Mouse (Mus musculus): ENCODE results near the gene 9430038I01Rik. TPM values are rescaled to one million over a fixed set of nuclear protein-coding genes. Genes with fewer than 3 reads are reported as not detected.

9430038I01Rik gene
- polyA plus RNA-seq, 1 experiment from 2014 or later, result 28.4 TPM

DNA sequence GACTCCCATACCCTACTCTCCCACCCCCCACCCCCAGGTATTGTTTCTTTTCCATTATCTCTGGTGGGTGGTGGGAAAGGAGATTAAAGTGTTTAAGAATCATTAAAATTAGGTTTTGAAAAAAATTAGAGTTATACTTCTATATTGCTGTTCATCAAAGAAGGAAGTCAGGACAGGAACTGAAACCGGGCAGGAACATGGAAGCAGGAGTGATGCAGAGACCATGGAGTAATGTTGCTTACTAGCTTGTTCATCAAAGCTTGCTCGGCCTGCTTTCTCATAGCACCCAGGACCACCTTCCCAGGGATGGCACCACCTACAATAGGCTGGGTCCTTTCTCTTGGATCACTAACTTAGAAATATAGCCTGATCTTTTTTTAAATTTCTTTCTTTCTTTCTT, 10.0 kb upstream of the 9430038I01Rik start:
- no peak overlapping the region for H3K4me2 ChIP-seq
- no peaks in the 10 kb centered on the region for H3K9me3 ChIP-seq
- no peak overlapping the region for H3K9ac ChIP-seq (replicated peaks)
- no peak overlapping the region for H3K27ac ChIP-seq
- H3K4me3 ChIP-seq (replicated peaks), result no peak overlapping the region
- no peaks in the 10 kb centered on the region for H3K4me1 ChIP-seq (replicated peaks)
- H3K27me3 ChIP-seq, result no peaks in the 10 kb centered on the region
- no peak for ATAC-seq (ENCODE audit: insufficient number of reproducible peaks, insufficient read depth, low FRiP score, low TSS enrichment, low read depth)
- H3K36me3 ChIP-seq, result no peaks in the 10 kb centered on the region
- WGBS, result 85% methylated on average over 2 of the region's 2 CpGs

DNA sequence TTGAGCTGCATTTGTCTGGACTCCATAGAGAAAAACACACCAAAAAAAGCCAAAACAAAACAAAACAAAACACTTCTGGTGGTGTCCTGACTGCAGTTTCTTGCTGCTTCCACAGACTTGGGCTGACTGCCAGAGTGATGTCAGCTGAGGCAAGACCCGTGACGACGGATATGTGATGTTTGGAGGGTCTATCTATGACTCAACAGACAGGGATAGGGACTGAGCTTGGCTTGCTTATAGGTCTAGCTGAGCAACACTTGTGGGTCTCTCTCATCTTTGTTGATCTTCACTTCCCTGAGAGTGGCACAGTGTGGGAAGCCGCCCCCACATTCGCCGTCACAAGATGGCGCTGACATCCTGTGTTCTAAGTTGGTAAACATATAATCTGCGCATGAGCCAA, 4.1 kb upstream of the 9430038I01Rik start:
- H3K36me3 ChIP-seq, result no peaks in the 10 kb centered on the region
- H3K4me1 ChIP-seq (replicated peaks), result 0 out of 2 replicates have a peak, but pooled peaks cover 3% of the 10 kb centered on the region
- no peaks in the 10 kb centered on the region for H3K27me3 ChIP-seq
- ATAC-seq (ENCODE audit: insufficient number of reproducible peaks, insufficient read depth, low FRiP score, low TSS enrichment, low read depth), result no peak
- H3K9me3 ChIP-seq, result no peaks in the 10 kb centered on the region
- no peak overlapping the region for H3K27ac ChIP-seq
- H3K4me2 ChIP-seq, result no peak overlapping the region
- H3K9ac ChIP-seq (replicated peaks), result no peak overlapping the region
- 87% methylated on average over 8 of the region's 8 CpGs for WGBS
- H3K4me3 ChIP-seq (replicated peaks), result no peak overlapping the region

DNA sequence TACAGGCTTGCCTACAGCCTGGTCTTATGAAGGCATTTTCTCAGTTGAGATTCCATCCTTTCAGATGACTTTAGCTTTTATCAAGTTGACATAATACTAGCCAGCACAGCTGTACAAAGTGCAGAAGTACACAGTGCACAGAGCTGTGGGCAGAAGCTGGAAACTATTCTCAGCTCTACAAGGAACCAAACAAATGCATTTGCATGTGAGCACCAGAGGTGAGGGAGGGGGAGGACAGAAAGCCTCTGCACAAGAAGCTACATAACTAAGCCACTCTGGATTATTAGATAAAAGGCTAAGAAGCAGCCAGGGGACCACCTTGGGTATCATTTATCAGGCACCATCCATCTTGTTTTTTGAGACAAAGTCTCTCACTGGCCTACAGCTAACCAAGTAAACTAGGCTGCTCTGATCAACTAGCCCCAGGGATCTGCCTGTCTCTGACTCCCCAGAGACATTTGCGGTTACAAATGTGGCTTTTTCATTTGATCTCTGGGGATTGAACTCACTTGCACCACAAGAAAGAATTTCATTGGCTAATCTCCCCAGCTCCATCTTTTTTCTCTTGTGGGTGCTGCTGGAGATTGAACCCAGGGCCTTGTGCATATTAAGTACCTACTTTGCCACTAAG, 3.0 kb downstream of the 9430038I01Rik start:
- H3K9ac ChIP-seq (replicated peaks), result no peak overlapping the region
- H3K36me3 ChIP-seq, result no peaks in the 10 kb centered on the region
- H3K9me3 ChIP-seq, result no peaks in the 10 kb centered on the region
- 100% methylated on average over 1 of the region's 1 CpGs for WGBS
- no peak for ATAC-seq (ENCODE audit: insufficient number of reproducible peaks, insufficient read depth, low FRiP score, low TSS enrichment, low read depth)
- 0 out of 2 replicates have a peak, but pooled peaks cover 10% of the 10 kb centered on the region for H3K4me1 ChIP-seq (replicated peaks)
- no peak overlapping the region for H3K4me2 ChIP-seq
- no peaks in the 10 kb centered on the region for H3K27me3 ChIP-seq
- no peak overlapping the region for H3K27ac ChIP-seq
- H3K4me3 ChIP-seq (replicated peaks), result no peak overlapping the region

DNA sequence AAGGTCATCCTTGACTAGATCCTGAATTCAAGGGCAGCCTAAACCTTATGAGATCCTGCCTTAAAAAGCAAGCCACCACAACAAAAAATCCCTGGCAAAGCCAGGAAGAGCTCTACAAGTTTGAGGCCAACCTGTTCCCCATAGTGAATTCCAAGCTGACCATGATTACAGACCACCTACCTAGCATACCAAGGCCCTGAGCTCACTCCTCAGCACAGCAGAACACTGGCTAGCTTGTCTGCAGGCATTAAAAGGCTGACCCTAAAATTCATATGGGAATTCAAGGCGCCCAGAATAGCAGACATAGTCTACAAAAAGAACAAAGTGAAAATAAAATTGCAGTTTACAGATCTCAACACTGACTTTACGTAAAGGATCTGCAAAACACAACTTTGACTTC, 6.4 kb downstream of the 9430038I01Rik start:
- Histone ChIP-seq H3K27me3 (no peaks in the 10 kb centered on the region), H3K9ac (replicated peaks) (no peak overlapping the region), H3K27ac (no peak overlapping the region), H3K9me3 (peaks cover 16% of the 10 kb centered on the region), H3K4me3 (replicated peaks) (no peak overlapping the region), H3K4me2 (no peak overlapping the region), H3K4me1 (replicated peaks) (0 out of 2 replicates have a peak, but pooled peaks cover 7% of the 10 kb centered on the region), H3K36me3 (no peaks in the 10 kb centered on the region)
- ATAC-seq (ENCODE audit: insufficient number of reproducible peaks, insufficient read depth, low FRiP score, low TSS enrichment, low read depth), result no peak
- WGBS, result 65% methylated on average over 2 of the region's 2 CpGs

DNA sequence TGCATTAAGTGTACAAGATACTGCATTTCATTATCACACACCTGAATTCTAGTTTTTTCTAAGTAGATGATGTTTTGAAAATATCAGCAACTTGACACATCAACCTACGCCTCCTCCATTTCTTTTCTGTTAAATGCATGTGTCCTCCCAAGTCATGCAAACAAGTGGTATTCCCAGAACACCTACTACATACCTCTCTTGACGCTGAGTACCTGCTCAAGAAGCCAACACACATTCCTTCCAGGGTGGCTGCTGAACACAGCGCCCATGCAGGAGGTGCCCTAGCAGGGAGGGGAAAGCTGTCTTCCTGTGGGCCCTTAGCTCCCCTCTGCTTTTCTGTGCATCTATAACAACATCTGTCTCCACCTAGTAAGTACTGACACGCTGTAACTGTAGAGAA, 11.6 kb downstream of the 9430038I01Rik start:
- Histone ChIP-seq H3K27ac (no peak overlapping the region), H3K27me3 (no peaks in the 10 kb centered on the region), H3K4me3 (replicated peaks) (no peak overlapping the region), H3K9me3 (peaks cover 16% of the 10 kb centered on the region), H3K36me3 (peaks cover 4% of the 10 kb centered on the region; the same call in 1 of the 2 replicates), H3K4me2 (no peak overlapping the region), H3K4me1 (replicated peaks) (no peaks in the 10 kb centered on the region), H3K9ac (replicated peaks) (no peak overlapping the region)
- ATAC-seq (ENCODE audit: insufficient number of reproducible peaks, insufficient read depth, low FRiP score, low TSS enrichment, low read depth), result no peak
- 90% methylated on average over 4 of the region's 4 CpGs for WGBS

DNA sequence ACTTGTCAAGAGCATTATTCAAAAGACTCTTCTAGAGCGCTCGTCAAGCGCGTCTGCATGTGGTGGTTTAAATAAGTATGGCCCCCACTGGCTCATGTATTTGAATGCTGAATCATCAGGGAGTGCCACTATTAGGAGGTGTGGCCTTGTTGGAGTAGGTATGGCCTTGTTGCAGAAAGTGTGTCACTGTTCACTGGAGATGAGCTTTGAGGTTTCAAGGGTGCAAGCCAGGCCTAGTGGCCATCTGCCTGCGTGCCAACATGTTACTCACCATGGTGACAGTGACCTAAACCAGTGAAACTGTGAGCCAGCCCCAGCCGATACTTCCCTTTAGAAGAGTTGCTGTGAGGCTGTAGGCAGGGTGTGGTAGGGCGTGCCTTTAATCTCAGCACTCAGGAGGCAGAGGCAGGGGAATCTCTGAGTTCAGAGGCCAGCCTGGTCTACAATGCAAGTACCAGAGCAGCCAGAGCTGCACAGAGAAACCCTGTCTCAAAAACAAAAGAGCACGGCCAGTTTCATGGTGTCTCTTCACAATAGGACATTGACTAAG, 13.1 kb downstream of the 9430038I01Rik start:
- no peak overlapping the region for H3K9ac ChIP-seq (replicated peaks)
- ATAC-seq (ENCODE audit: insufficient number of reproducible peaks, insufficient read depth, low FRiP score, low TSS enrichment, low read depth), result no peak
- no peaks in the 10 kb centered on the region for H3K27me3 ChIP-seq
- 95% methylated on average over 8 of the region's 8 CpGs for WGBS
- no peak overlapping the region for H3K4me3 ChIP-seq (replicated peaks)
- peaks cover 16% of the 10 kb centered on the region for H3K9me3 ChIP-seq
- H3K27ac ChIP-seq, result no peak overlapping the region
- H3K36me3 ChIP-seq, result peaks cover 4% of the 10 kb centered on the region; the same call in 1 of the 2 replicates
- H3K4me2 ChIP-seq, result no peak overlapping the region
- no peaks in the 10 kb centered on the region for H3K4me1 ChIP-seq (replicated peaks)

DNA sequence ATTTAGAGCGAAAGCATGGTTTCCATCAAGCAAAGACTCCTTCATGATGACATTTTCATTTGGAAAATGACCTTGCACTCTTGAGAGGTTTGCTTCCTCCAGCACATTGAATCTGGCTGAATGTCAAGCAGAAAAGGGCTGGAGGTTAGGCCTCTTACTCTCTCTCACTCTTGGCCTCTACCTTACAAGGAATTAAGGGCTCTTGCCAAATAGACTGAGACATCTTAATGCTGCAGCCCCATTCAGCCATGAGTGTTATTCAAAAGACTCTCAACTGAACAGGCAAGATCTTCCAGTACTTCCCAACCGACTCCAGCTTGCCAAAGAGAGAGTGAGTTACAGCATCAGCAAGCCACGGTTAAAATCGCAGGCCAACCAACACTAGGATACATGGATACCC, 15.1 kb downstream of the 9430038I01Rik start:
- no peak overlapping the region for H3K4me3 ChIP-seq (replicated peaks)
- no peaks in the 10 kb centered on the region for H3K4me1 ChIP-seq (replicated peaks)
- no peak overlapping the region for H3K9ac ChIP-seq (replicated peaks)
- 91% methylated on average over 4 of the region's 4 CpGs for WGBS
- ATAC-seq (ENCODE audit: insufficient number of reproducible peaks, insufficient read depth, low FRiP score, low TSS enrichment, low read depth), result no peak
- no peak overlapping the region for H3K4me2 ChIP-seq
- H3K27ac ChIP-seq, result no peak overlapping the region
- peaks cover 4% of the 10 kb centered on the region; the same call in 1 of the 2 replicates for H3K36me3 ChIP-seq
- no peaks in the 10 kb centered on the region for H3K27me3 ChIP-seq
- no peaks in the 10 kb centered on the region for H3K9me3 ChIP-seq

DNA sequence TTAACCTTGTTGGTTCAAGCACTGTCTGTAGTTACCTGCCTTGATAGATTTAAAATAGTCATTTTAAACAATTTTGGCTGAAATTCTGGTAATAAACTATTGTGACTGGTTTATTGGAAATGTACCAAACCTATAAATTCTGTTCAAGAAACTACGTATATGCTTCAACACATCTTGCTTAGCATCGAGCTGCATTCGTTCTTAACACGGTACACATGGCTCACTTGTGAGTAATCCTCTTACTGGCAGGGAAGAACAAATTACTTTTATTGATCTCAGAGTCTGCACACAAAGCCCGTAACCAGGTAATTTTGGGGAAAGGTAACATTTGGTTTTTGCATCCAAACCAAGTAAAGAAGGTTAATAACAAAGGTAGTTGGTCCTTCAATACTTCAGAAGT, 22.7 kb downstream of the 9430038I01Rik start:
- no peak overlapping the region for H3K4me2 ChIP-seq
- no peaks in the 10 kb centered on the region for H3K27me3 ChIP-seq
- peaks cover 11% of the 10 kb centered on the region; the same call in 1 of the 2 replicates for H3K4me1 ChIP-seq (replicated peaks)
- ATAC-seq (ENCODE audit: insufficient number of reproducible peaks, insufficient read depth, low FRiP score, low TSS enrichment, low read depth), result no peak
- WGBS, result 67% methylated on average over 5 of the region's 5 CpGs
- no peaks in the 10 kb centered on the region for H3K36me3 ChIP-seq
- no peaks in the 10 kb centered on the region for H3K9me3 ChIP-seq
- H3K27ac ChIP-seq, result no peak overlapping the region
- H3K4me3 ChIP-seq (replicated peaks), result no peak overlapping the region
- H3K9ac ChIP-seq (replicated peaks), result no peak overlapping the region

DNA sequence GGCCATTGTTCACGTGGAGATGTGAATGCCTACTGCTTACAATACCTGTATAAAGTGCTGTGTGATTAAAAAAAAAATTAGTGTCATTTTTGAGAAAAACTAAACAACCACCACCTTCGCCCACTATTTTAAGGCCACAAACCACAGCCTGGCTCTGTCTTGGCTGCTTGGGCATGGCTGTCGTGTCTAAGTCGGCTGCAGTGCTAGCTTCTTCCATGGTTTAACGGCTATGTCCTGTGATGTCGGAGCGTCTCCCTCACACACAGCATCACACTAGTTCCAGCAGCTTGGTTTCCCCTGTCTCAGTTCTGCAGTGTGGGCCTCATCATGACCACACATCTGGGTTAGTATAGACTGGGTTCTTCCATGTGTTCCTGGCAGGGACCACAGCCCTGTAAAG, 35.6 kb downstream of the 9430038I01Rik start:
- H3K9ac ChIP-seq (replicated peaks), result no peak overlapping the region
- ATAC-seq (ENCODE audit: insufficient number of reproducible peaks, insufficient read depth, low FRiP score, low TSS enrichment, low read depth), result no peak
- no peak overlapping the region for H3K4me3 ChIP-seq (replicated peaks)
- no peaks in the 10 kb centered on the region for H3K9me3 ChIP-seq
- 92% methylated on average over 7 of the region's 7 CpGs for WGBS
- no peak overlapping the region for H3K4me2 ChIP-seq
- no peak overlapping the region for H3K27ac ChIP-seq
- H3K36me3 ChIP-seq, result peaks cover 7% of the 10 kb centered on the region; the same call in 1 of the 2 replicates
- H3K27me3 ChIP-seq, result no peaks in the 10 kb centered on the region
- H3K4me1 ChIP-seq (replicated peaks), result no peaks in the 10 kb centered on the region

DNA sequence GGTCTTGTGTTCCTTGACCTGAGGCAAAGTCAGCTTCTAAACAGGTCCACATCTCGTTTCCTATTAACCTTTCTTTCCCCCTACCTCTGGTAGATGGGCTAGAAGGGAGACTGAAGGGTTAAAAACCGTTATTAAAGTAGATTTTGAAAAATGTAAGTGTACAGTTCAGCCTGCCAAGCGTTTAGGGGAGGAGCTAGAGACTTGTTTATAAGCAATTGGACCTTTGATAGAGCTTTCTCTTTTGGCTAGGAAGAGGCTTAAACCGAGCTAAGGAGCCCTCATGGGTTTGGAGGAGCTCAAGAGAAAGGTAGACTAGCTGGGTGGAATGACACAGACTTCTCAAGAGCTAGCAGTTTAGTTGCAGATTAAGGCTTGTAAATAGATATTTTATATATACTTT, 38.8 kb downstream of the 9430038I01Rik start:
- no peaks in the 10 kb centered on the region for H3K27me3 ChIP-seq
- peaks cover 7% of the 10 kb centered on the region; the same call in 1 of the 2 replicates for H3K36me3 ChIP-seq
- H3K9ac ChIP-seq (replicated peaks), result no peak overlapping the region
- H3K4me1 ChIP-seq (replicated peaks), result no peaks in the 10 kb centered on the region
- 67% methylated on average over 4 of the region's 4 CpGs for WGBS
- H3K27ac ChIP-seq, result no peak overlapping the region
- no peak overlapping the region for H3K4me3 ChIP-seq (replicated peaks)
- no peaks in the 10 kb centered on the region for H3K9me3 ChIP-seq
- ATAC-seq (ENCODE audit: insufficient number of reproducible peaks, insufficient read depth, low FRiP score, low TSS enrichment, low read depth), result no peak
- no peak overlapping the region for H3K4me2 ChIP-seq

DNA sequence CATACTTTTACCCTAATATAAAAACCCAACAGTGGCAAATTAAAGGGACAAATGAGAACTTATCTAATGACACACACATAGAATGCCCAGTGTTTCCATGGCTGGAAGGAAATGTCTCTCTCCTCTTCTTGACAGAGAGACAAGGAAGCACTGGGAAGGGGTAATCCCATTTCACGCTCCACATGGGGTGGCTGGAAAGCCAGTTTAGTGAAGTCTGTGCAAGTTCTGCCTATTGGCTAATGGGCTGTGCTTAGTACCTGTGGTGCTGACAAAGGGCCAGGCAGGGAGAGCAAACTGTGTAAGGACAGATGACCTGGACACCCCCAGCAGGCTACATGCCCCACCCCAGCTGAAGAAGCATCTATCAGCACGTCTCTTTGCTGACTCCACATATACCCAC, 40.4 kb downstream of the 9430038I01Rik start:
- no peak for ATAC-seq (ENCODE audit: insufficient number of reproducible peaks, insufficient read depth, low FRiP score, low TSS enrichment, low read depth)
- Histone ChIP-seq H3K36me3 (peaks cover 2% of the 10 kb centered on the region; the same call in 1 of the 2 replicates), H3K9ac (replicated peaks) (no peak overlapping the region), H3K27ac (no peak overlapping the region), H3K4me3 (replicated peaks) (no peak overlapping the region), H3K27me3 (no peaks in the 10 kb centered on the region), H3K9me3 (no peaks in the 10 kb centered on the region), H3K4me2 (no peak overlapping the region), H3K4me1 (replicated peaks) (no peaks in the 10 kb centered on the region)
- WGBS, result 76% methylated on average over 2 of the region's 2 CpGs

DNA sequence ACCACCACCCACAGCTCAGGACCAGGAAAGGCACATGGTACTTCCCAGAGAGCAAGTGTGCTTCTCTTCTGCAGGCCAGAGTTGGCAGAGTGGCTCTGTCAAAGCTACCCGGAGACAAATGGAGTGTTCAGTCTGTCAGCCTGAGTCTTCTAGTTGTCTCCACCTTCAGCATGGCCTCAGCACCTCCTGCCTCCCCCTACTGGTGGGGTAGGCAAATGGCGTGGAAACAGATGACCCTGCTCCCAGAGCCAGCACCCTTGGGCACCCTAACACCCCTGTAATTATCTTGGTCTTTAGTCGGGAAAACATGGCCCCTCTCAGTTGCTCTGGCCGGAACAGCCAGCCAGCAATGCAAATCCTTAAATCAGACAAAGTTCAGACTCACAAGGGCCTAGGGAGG, 43.8 kb downstream of the 9430038I01Rik start:
- Histone ChIP-seq H3K27me3 (no peaks in the 10 kb centered on the region), H3K9ac (replicated peaks) (no peak overlapping the region), H3K4me2 (no peak overlapping the region), H3K36me3 (no peaks in the 10 kb centered on the region), H3K4me1 (replicated peaks) (no peaks in the 10 kb centered on the region), H3K4me3 (replicated peaks) (no peak overlapping the region), H3K27ac (no peak overlapping the region), H3K9me3 (no peaks in the 10 kb centered on the region)
- ATAC-seq (ENCODE audit: insufficient number of reproducible peaks, insufficient read depth, low FRiP score, low TSS enrichment, low read depth), result no peak
- WGBS, result 80% methylated on average over 4 of the region's 4 CpGs

All from limb, embryonic 12.5 days (tissue).